Mouse (Mus musculus) skeletal muscle tissue, adult 2 months (tissue): ENCODE measurements around the gene Mrps36.
"Not testable (repeated sequence)": the region's sequence is repeated elsewhere in the genome, so short reads cannot be mapped to it uniquely, and the experiment has no call there.

Experiments used
- DNase-seq: peaks from one replicate; pipeline ENCODE4 v3.0.0-alpha.2; 2012; ENCODE audit warnings: low read depth, low spot score

The Mrps36 gene

GRCm38 (mm10) chr13:100744036-100744744 is at the start of gene Mrps36:
TSS of gene Mrps36 (minus strand) at chr13:100744659.
- DNase-seq: peak; percentile 91

GRCm38 (mm10) chr13:100789083-100789482 is 44.6 kb upstream of the Mrps36 start:
- DNase-seq: no peak

GRCm38 (mm10) chr13:100788057-100788456 is 43.6 kb upstream of the Mrps36 start:
- DNase-seq: not testable (repeated sequence)

- no peak for DNase-seq
These were observed 43.0 kb upstream of the Mrps36 start for GRCm38 (mm10) chr13:100787316-100788010.

- DNase-seq: peak; percentile 88
These were observed 42.0 kb upstream of the Mrps36 start, which contains the start of gene Ccnb1 for GRCm38 (mm10) chr13:100786414-100786867. TSS of gene Ccnb1 (minus strand) at chr13:100786570.

- no peak for DNase-seq
These were observed 41.5 kb upstream of the Mrps36 start for GRCm38 (mm10) chr13:100785806-100786413.

GRCm38 (mm10) chr13:100777491-100777890 is 33.0 kb upstream of the Mrps36 start:
- no peak for DNase-seq

- no peak for DNase-seq
These were observed 32.3 kb upstream of the Mrps36 start for GRCm38 (mm10) chr13:100776710-100777109.

GRCm38 (mm10) chr13:100776056-100776419 is 31.6 kb upstream of the Mrps36 start:
- DNase-seq: no peak

GRCm38 (mm10) chr13:100775252-100776055 is 31.0 kb upstream of the Mrps36 start, which contains the start of gene Cenph:
TSS of gene Cenph (minus strand) at chr13:100775899.
- peak; percentile 72 for DNase-seq

GRCm38 (mm10) chr13:100774704-100775103 is 30.2 kb upstream of the Mrps36 start:
- DNase-seq: no peak

- DNase-seq: no peak
These were observed 10.9 kb upstream of the Mrps36 start for GRCm38 (mm10) chr13:100755329-100755728.

GRCm38 (mm10) chr13:100754186-100754585 is 9.7 kb upstream of the Mrps36 start:
- DNase-seq: no peak

GRCm38 (mm10) chr13:100753011-100753410 is 8.6 kb upstream of the Mrps36 start:
- DNase-seq: no peak

- no peak for DNase-seq
These were observed 8.1 kb upstream of the Mrps36 start for GRCm38 (mm10) chr13:100752529-100752928.

GRCm38 (mm10) chr13:100751402-100751801 is 6.9 kb upstream of the Mrps36 start:
- no peak for DNase-seq

- DNase-seq: no peak
These were observed 6.3 kb upstream of the Mrps36 start for GRCm38 (mm10) chr13:100750799-100751198.

- DNase-seq: no peak
These were observed 4.2 kb upstream of the Mrps36 start for GRCm38 (mm10) chr13:100748638-100749037.

GRCm38 (mm10) chr13:100746090-100746489 is 1.6 kb upstream of the Mrps36 start:
- DNase-seq: no peak

- DNase-seq: no peak
These were observed 968 bp downstream of the Mrps36 start for GRCm38 (mm10) chr13:100743346-100744035.

GRCm38 (mm10) chr13:100742831-100743230 is 1.6 kb downstream of the Mrps36 start:
- no peak for DNase-seq
